15 mouse cellular contexts compared by ENCODE assay signal in the genomic region with DNA sequence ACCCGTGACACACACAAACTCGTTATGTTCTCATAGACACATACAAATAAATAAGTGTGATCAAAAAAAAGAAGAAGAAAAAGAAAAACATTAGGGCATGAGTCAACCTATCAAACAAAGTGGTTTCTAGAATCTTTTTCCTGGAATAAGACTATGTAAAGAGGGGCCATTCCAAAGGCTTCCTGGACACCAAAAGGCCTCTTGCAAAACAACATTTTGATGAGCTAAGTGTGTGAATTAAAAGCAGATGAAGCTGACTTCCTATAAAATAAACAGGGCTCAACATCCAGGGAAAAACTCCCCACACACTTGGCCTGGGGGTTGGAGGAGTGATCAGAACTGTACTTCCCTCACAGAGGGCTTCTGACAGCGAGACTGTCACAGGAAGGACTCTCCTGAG.
"Had no signal": no experiment of that assay in that cellular context is flagged by ENCODE, and none has a peak within 500 bp of the region (broad histone marks: within the 10 kb centered on the region; RNA-seq: fewer than 3 reads in every experiment).

No protein-coding gene starts in this region.

- H3K9me3 ChIP-seq: neural tube, embryonic 15.5 days; stomach, embryonic 15.5 days had no signal

- DNase-seq: retina, postnatal 1 day; right cerebral cortex, adult 18-20 months; right cerebral cortex, postnatal 14 days; right cerebral cortex, postnatal 25 days; right cerebral cortex, postnatal 4 days; spleen, adult 18-20 months; thymus, adult 18-20 months; thymus, adult 2 months; thymus, postnatal 14 days; thymus, postnatal 25 days; thymus, postnatal 36 days; thymus, postnatal 4 days had no signal

- H3K27me3 ChIP-seq: neural tube, embryonic 15.5 days; stomach, embryonic 15.5 days had no signal

- H3K36me3 ChIP-seq: neural tube, embryonic 15.5 days; stomach, embryonic 15.5 days had no signal

- H3K4me2 ChIP-seq: neural tube, embryonic 15.5 days; stomach, embryonic 15.5 days had no signal

- H3K4me3 ChIP-seq: neural tube, embryonic 15.5 days; stomach, embryonic 15.5 days had no signal

- H3K9ac ChIP-seq: neural tube, embryonic 15.5 days; stomach, embryonic 15.5 days had no signal

- H3K27ac ChIP-seq: neural tube, embryonic 15.5 days; stomach, embryonic 15.5 days; stomach, postnatal 0 days had no signal
